Mouse (Mus musculus) hindbrain, embryonic 13.5 days (tissue): ENCODE measurements around the gene Krt33b. TPM values are rescaled to one million over a fixed set of nuclear protein-coding genes. Genes with fewer than 3 reads are reported as not detected.

Experiments
- ATAC-seq: fragments of 200-750 bp; cut with Nextera tagmentation; 2 replicates; pipeline ENCODE4 v1.8.0; 2017; ENCODE audit warnings: moderate TSS enrichment; ENCODE audit not compliant: low FRiP score
- H3K27ac ChIP-seq: fragments of 300-500 bp; sonication (generic); 2 replicates; pipeline ENCODE4 v1.5.1; 2015; ENCODE audit warnings: inconsistent platforms, mild to moderate bottlenecking, moderate library complexity
- H3K27me3 ChIP-seq: fragments of 300-500 bp; sonication (generic); 2 replicates; pipeline ENCODE4 v1.6.1; 2015; ENCODE audit warnings: mild to moderate bottlenecking, inconsistent platforms
- H3K36me3 ChIP-seq: fragments of 300-500 bp; sonication (generic); 2 replicates; pipeline ENCODE4 v1.6.1; 2015; ENCODE audit warnings: mild to moderate bottlenecking, inconsistent platforms
- H3K4me1 ChIP-seq: fragments of 300-500 bp; sonication (generic); replicated peaks from 2 replicates; pipeline ENCODE4 v1.6.1; 2015; ENCODE audit warnings: inconsistent platforms
- H3K4me2 ChIP-seq: fragments of 300-500 bp; sonication (generic); 2 replicates; pipeline ENCODE4 v1.6.1; 2015; ENCODE audit warnings: inconsistent platforms, mild to moderate bottlenecking, moderate library complexity
- H3K4me3 ChIP-seq: fragments of 300-500 bp; sonication (generic); 2 replicates; pipeline ENCODE4 v1.5.1; 2015; ENCODE audit warnings: mild to moderate bottlenecking, inconsistent platforms
- H3K9ac ChIP-seq: fragments of 300-500 bp; sonication (generic); 2 replicates; pipeline ENCODE4 v1.6.1; 2015; ENCODE audit warnings: mild to moderate bottlenecking, inconsistent platforms
- H3K9me3 ChIP-seq: fragments of 300-500 bp; sonication (generic); 2 replicates; pipeline ENCODE4 v1.6.1; 2016; ENCODE audit warnings: inconsistent platforms
- WGBS: fragments of 180-500 bp; shearing (Covaris S2); methylation state at CpG from one replicate; pipeline ENCODE4 v1.1.7; 2015; 5-methylcytosine and 5-hydroxymethylcytosine counted together
- polyA plus RNA-seq: library from polyadenylated mRNA; unstranded; fragments of >200 nt; fragmentation: Nextera tagmentation; extraction: Ambion mirVana; gene quantifications from 2 replicates; pipeline ENCODE4 v1.2.1, GENCODE M21; 2015

Gene Krt33b
- polyA plus RNA-seq, 1 experiment from 2014 or later: not detected

DNA sequence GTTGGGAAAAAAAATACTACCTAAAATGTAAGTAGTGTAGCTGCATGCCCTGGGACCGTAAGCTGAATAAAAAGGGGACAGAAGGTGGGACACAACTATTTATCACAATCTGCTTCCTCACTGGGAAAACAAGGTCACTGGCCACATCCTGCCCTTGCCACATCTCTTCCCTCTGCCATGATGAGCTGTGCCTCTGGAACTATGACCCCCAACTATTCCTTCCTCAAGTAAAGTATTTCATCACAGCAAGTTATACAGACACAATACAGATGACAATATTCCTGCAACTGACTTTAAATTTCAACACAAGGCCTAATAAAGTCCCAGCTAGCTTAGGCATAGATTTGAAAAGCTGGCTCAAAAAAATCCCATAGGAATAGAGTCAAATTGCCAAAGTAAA is 10.2 kb downstream of the Krt33b start:
- H3K4me2 ChIP-seq: no peak overlapping the region
- WGBS: 94% methylated on average over 1 of the region's 1 CpGs
- H3K9me3 ChIP-seq: no peaks in the 10 kb centered on the region
- H3K4me1 ChIP-seq: no peaks in the 10 kb centered on the region
- no peak overlapping the region for H3K4me3 ChIP-seq
- no peak overlapping the region for H3K27ac ChIP-seq
- no peak for ATAC-seq
- H3K36me3 ChIP-seq: no peaks in the 10 kb centered on the region
- H3K9ac ChIP-seq: no peak overlapping the region
- no peaks in the 10 kb centered on the region for H3K27me3 ChIP-seq

DNA sequence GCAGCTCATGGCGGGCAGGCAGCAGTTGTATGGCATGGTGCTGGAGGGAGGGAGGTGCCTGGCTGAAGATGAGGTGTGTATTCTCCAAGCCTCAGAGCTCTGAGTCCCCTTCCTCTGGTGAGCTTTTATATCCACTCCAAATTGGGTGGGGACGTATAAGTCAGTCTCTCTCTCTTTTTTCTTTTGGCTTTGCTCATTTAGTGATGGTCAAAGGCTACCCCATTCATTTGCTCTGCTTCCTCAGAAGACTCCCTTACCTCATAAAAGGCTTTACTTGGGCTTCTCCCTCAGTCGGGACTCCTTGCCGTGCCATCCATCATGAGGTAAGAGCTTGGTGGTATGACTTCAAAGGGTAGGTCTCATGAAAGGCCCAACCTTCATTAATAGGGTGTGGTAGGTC is 13.6 kb downstream of the Krt33b start, which contains the start of gene Krt33a:
TSS of gene Krt33a (minus strand) at position 101 of the 400 bp plus-strand sequence.
- Histone ChIP-seq H3K4me1 (no peaks in the 10 kb centered on the region), H3K27ac (no peak within 1 kb of the TSS), H3K27me3 (no peaks in the 10 kb centered on the region), H3K9ac (no peak within 1 kb of the TSS), H3K9me3 (no peaks in the 10 kb centered on the region), H3K4me2 (no peak within 1 kb of the TSS), H3K4me3 (no peak within 1 kb of the TSS), H3K36me3 (no peaks in the 10 kb centered on the region)
- WGBS: 82% methylated on average over 4 of the region's 4 CpGs
- no peak for ATAC-seq

DNA sequence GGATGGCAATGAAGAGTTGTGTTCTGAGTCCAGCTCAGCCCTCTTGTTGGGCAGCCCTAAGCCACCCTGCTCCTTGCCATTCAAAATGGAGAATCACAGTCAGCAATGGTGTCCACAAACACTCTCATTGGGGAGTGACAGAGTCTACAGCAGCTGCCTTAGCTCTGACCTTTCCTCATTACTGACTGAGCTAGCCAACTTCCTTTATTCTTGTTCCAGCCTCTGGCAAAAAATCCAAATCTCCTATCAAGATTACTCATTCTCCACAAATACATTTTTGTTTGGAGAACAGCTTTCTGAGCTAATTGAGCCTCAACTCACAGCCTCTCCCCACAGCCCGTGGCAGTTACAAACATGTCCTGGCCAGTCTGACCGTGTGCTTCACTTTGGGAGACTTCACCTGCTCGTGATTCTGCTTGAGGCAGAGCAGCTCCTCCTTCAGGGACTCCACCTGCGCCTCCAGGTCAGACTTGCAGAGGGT is 15.9 kb downstream of the Krt33b start:
- H3K36me3 ChIP-seq: no peaks in the 10 kb centered on the region
- no peak for ATAC-seq
- H3K4me3 ChIP-seq: no peak overlapping the region
- WGBS: 82% methylated on average over 4 of the region's 4 CpGs
- no peak overlapping the region for H3K9ac ChIP-seq
- no peaks in the 10 kb centered on the region for H3K9me3 ChIP-seq
- H3K4me2 ChIP-seq: no peak overlapping the region
- H3K27me3 ChIP-seq: no peaks in the 10 kb centered on the region
- no peaks in the 10 kb centered on the region for H3K4me1 ChIP-seq
- H3K27ac ChIP-seq: no peak overlapping the region

DNA sequence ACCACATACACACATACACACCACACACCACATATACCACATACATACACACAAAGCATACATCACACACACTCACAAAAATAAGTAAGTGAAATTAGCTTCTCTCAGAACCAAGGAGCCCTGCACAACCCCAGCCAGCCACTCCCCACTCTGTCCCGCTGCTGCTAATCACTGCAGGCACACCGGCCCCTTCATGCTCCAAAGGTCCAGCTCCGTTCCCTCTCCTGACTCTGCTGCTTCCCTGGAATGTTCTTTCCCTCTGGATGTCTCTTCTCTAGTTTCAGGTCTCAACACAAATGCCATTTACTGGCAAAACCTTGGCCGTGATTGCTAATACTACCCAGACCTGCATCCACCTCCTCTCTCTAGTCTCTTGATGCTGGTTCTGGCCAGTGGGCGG is 19.0 kb downstream of the Krt33b start:
- Histone ChIP-seq H3K4me3 (no peak overlapping the region), H3K9ac (no peak overlapping the region), H3K27ac (no peak overlapping the region), H3K4me1 (no peaks in the 10 kb centered on the region), H3K36me3 (no peaks in the 10 kb centered on the region), H3K4me2 (no peak overlapping the region), H3K9me3 (no peaks in the 10 kb centered on the region), H3K27me3 (no peaks in the 10 kb centered on the region)
- ATAC-seq: no peak
- WGBS: 94% methylated on average over 5 of the region's 5 CpGs

DNA sequence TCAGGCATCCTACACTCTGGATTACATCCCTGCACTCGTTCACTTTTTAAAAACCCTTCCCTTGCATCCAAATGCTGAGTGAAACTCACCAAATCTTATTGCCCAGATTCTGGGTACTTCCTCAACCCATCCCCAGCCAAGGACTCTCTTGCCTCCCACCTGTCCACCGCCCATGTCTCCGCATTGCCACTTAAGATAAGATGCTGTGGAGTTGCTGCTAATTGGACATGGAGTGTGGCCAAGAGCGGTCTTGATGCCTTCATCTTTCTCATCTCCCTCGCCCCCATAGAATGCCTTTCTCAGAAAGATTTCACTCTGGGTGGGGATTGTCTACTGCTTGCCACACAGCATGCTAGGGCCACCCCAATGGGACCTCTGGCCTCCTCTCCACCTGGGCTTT is 21.3 kb downstream of the Krt33b start:
- 93% methylated on average over 5 of the region's 5 CpGs for WGBS
- Histone ChIP-seq H3K4me3 (no peak overlapping the region), H3K27ac (no peak overlapping the region), H3K9ac (no peak overlapping the region), H3K4me1 (no peaks in the 10 kb centered on the region), H3K36me3 (no peaks in the 10 kb centered on the region), H3K4me2 (no peak overlapping the region), H3K27me3 (no peaks in the 10 kb centered on the region), H3K9me3 (no peaks in the 10 kb centered on the region)
- no peak for ATAC-seq

DNA sequence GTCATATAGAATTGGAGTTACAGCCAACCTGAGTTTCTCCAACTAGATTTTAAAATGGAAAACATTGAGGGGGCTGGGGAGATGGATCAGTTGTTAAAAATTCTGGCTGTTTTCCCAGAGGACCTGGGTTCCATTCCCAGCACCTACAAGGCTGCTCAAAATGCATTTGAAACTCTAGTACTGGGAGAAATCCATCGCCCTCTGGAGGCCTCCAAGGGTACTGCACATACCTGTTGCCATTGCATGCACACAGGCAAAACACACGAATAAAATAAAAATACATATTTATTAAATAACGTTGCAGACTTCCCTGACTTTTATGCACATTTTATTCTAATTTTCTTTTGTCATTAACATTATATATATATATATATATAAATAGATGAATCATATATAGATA is 23.0 kb downstream of the Krt33b start:
- H3K4me2 ChIP-seq: no peak overlapping the region
- ATAC-seq: no peak
- no peak overlapping the region for H3K4me3 ChIP-seq
- H3K4me1 ChIP-seq: no peaks in the 10 kb centered on the region
- H3K9me3 ChIP-seq: no peaks in the 10 kb centered on the region
- H3K27me3 ChIP-seq: no peaks in the 10 kb centered on the region
- H3K9ac ChIP-seq: no peak overlapping the region
- WGBS: 54% methylated on average over 3 of the region's 3 CpGs
- no peak overlapping the region for H3K27ac ChIP-seq
- H3K36me3 ChIP-seq: no peaks in the 10 kb centered on the region

DNA sequence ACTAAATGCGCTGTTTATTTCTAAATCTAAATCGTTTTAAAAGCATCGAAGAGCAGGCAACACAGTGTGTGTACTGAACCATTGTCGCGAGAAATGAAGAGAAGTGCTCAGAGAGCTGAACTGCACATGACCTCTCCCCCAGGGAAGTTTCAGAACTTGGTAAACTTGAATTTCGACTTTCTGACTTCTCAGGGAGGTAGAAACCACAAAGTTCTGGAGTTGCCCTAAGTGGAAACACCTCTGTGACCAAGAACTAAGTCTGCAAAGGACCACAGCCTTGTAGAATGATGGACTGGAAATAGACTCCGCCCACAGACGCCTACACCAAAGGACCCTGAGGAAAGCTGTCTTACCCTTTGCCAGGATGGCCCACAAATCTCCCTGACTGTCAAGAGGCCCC is 23.8 kb downstream of the Krt33b start:
- no peak for ATAC-seq
- no peak overlapping the region for H3K4me2 ChIP-seq
- no peaks in the 10 kb centered on the region for H3K27me3 ChIP-seq
- H3K9me3 ChIP-seq: no peaks in the 10 kb centered on the region
- H3K4me1 ChIP-seq: no peaks in the 10 kb centered on the region
- H3K9ac ChIP-seq: no peak overlapping the region
- H3K27ac ChIP-seq: no peak overlapping the region
- H3K4me3 ChIP-seq: no peak overlapping the region
- WGBS: 93% methylated on average over 8 of the region's 8 CpGs
- H3K36me3 ChIP-seq: no peaks in the 10 kb centered on the region

DNA sequence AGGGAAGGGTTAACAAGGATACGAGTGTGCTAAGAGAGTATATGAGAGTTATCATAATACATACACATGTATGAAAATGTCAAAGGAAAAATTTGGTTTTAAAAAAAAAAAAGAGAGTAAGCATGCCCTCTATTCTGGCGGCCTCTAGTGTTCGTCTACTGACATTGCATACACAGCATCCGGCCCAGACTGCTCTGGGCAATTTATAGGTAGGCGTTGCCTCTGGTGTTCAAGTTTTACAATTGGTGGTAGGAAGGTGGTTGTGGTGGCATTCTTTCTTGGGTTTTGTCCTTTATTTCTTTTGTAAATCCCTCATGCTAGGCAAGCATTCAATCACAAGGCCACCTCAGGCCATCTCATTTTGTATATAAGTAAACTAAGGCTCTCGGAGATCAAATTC is 24.8 kb downstream of the Krt33b start:
- no peaks in the 10 kb centered on the region for H3K4me1 ChIP-seq
- no peak overlapping the region for H3K27ac ChIP-seq
- no peak for ATAC-seq
- no peaks in the 10 kb centered on the region for H3K9me3 ChIP-seq
- H3K4me2 ChIP-seq: no peak overlapping the region
- no peak overlapping the region for H3K9ac ChIP-seq
- H3K36me3 ChIP-seq: no peaks in the 10 kb centered on the region
- WGBS: 25% methylated on average over 6 of the region's 6 CpGs
- no peak overlapping the region for H3K4me3 ChIP-seq
- H3K27me3 ChIP-seq: no peaks in the 10 kb centered on the region

DNA sequence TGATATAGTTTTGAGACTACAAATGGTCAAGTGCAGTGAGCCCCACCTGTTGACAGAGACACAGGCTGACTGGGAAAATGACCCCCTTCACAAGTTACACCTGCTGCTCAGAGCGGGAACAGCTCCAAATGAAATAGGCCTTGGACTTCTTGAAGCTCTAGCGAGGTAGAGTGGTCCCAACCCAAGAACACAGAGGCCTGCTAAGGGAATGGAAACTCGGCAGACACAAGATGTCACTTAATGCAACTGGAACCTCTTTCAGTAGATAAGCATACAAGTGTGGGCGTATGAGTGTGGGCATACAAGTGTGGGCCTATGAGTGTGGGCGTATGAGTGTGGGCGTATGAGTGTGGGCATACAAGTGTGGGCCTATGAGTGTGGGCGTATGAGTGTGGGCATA is 30.6 kb downstream of the Krt33b start:
- no peak overlapping the region for H3K9ac ChIP-seq
- no peaks in the 10 kb centered on the region for H3K9me3 ChIP-seq
- H3K4me2 ChIP-seq: no peak overlapping the region
- peaks cover 4% of the 10 kb centered on the region; the same call in 1 of the 2 replicates for H3K27me3 ChIP-seq
- H3K4me3 ChIP-seq: no peak overlapping the region
- no peaks in the 10 kb centered on the region for H3K36me3 ChIP-seq
- no peak overlapping the region for H3K27ac ChIP-seq
- 96% methylated on average over 7 of the region's 7 CpGs for WGBS
- ATAC-seq: no peak
- no peaks in the 10 kb centered on the region for H3K4me1 ChIP-seq

DNA sequence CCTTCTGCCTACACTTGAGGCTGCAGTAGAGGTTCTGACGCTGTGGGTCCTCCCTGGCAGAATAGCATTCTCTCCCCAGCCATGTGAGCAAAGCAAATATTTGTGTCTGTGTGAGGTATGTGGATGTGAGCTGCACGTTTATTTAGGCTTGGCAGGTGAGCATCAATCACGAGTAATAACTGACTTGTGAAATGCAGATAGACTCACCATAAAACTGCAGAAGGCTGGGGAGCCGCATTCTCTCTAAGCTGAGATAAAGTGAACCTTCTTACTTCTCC is 35.3 kb downstream of the Krt33b start:
- Histone ChIP-seq H3K36me3 (no peaks in the 10 kb centered on the region), H3K4me3 (no peak overlapping the region), H3K4me2 (no peak overlapping the region), H3K27me3 (peaks cover 15% of the 10 kb centered on the region; the same call in 1 of the 2 replicates), H3K4me1 (peaks cover 6% of the 10 kb centered on the region), H3K9ac (no peak overlapping the region), H3K9me3 (no peaks in the 10 kb centered on the region), H3K27ac (no peak overlapping the region)
- ATAC-seq: no peak
- WGBS: 63% methylated on average over 4 of the region's 4 CpGs

DNA sequence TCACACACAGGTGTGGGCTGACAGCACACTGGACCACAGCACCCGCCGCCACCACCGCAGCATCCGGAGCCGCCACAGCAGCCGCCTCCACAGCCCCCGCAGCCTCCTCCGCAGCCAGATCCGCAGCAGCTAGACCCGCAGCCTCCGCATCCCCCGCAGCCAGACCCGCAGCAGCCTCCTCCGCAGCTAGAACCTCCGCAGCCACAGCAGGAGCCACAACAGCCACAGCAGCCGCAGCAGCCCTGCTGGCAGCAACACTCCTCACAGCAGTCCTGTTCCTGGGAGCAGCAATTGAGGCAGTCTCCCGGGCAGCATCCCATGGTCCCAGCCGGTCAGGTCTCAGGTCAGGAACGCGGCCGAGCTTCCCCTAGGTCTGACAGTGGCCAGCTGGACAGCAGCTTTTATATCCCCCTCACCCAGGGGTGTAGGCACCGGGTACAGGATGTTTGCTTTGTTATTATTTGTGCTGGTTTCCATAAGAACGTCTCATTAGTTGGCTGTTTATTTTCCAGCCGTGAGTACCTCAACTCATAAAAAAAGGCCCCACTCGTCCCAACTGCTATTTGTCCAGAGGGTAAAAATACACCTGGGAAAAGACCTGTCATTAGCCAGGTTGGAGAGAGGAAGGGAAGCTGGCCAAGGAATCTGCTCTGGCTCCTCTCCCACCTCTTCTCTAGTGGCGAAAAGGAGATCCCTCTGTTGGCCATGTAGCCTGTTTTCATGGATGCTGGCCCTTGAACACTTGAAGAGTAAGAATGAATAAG is 35.9 kb downstream of the Krt33b start, which contains the start of gene Krtap17-1:
TSS of gene Krtap17-1 (minus strand) at position 375 of the 764 bp plus-strand sequence.
- H3K4me2 ChIP-seq: peak within 1 kb of the TSS; percentile 44
- H3K27ac ChIP-seq: no peak within 1 kb of the TSS
- ATAC-seq: no peak
- no peaks in the 10 kb centered on the region for H3K36me3 ChIP-seq
- H3K9ac ChIP-seq: peak within 1 kb of the TSS; percentile 67
- H3K9me3 ChIP-seq: no peaks in the 10 kb centered on the region
- peaks cover 15% of the 10 kb centered on the region; the same call in 1 of the 2 replicates for H3K27me3 ChIP-seq
- H3K4me3 ChIP-seq: peak within 1 kb of the TSS; percentile 25
- 29% methylated on average over 26 of the region's 26 CpGs for WGBS
- H3K4me1 ChIP-seq: peaks cover 6% of the 10 kb centered on the region

DNA sequence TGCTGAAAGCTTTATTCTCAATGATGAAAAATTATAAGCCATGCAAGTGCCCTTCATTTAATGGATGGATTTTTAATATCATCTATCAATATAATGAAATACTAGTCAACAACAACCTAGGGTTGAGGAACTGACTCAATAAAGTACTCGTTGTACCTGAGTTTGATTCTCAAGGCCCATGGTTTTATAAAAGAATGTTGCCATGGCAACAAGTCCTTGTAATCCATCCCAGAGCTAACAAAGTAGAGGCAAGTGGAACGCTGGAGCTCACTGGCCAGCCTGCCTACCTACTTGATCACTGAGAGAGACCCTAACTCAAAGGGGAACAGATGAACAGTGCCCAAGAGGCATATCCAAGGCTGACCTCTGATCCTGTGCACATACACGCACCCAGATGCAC is 39.1 kb downstream of the Krt33b start:
- Histone ChIP-seq H3K36me3 (no peaks in the 10 kb centered on the region), H3K9me3 (no peaks in the 10 kb centered on the region), H3K4me1 (peaks cover 6% of the 10 kb centered on the region), H3K9ac (no peak overlapping the region), H3K27ac (no peak overlapping the region), H3K4me2 (no peak overlapping the region), H3K27me3 (peaks cover 15% of the 10 kb centered on the region; the same call in 1 of the 2 replicates), H3K4me3 (no peak overlapping the region)
- 72% methylated on average over 3 of the region's 3 CpGs for WGBS
- no peak for ATAC-seq

DNA sequence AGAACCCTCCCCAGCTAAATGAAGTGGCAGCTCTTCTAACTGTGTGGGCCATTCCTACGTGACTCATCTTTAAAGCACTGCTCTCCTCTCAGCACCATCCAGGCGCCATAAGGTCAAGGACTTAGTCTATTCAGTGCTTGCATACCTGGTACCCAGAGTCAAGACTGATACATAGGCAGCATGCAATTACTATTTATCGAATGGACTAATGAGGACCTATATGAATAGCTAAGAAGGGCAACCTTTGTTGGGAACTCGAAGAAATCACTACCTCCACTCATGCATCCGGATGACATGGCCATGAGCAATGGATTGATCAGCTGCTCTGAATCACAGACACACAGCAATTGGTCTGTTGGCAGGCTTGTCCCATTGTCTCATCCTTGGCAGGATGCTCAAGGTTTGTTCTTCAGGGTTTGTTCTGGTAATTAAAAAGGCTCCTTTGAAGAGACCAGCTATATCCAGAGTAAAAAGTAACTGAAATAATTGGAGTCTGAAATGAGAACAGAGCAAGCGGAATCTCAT is 39.7 kb downstream of the Krt33b start:
- peaks cover 10% of the 10 kb centered on the region for H3K4me1 ChIP-seq
- no peaks in the 10 kb centered on the region for H3K9me3 ChIP-seq
- no peak overlapping the region for H3K4me2 ChIP-seq
- no peak overlapping the region for H3K4me3 ChIP-seq
- 82% methylated on average over 6 of the region's 6 CpGs for WGBS
- H3K36me3 ChIP-seq: no peaks in the 10 kb centered on the region
- peaks cover 15% of the 10 kb centered on the region; the same call in 1 of the 2 replicates for H3K27me3 ChIP-seq
- H3K27ac ChIP-seq: no peak overlapping the region
- no peak for ATAC-seq
- H3K9ac ChIP-seq: no peak overlapping the region
